Mouse (Mus musculus) spleen, adult 2 months (tissue): ENCODE measurements around the gene D10Jhu81e.

Experiments used
- CTCF ChIP-seq: fragments of 200-500 bp; IDR thresholded peaks from 2 replicates; pipeline ENCODE4 v1.5.1; 2011; ENCODE audit warnings: mild to moderate bottlenecking, inconsistent platforms; ENCODE audit not compliant: insufficient read depth, insufficient read length, insufficient replicate concordance; ENCODE audit errors: extremely low read depth
- POLR2A ChIP-seq: fragments of 200-500 bp; IDR thresholded peaks from 2 replicates; pipeline ENCODE4 v1.6.1; 2011; ENCODE audit warnings: low read depth, low read length, inconsistent platforms

- TF ChIP-seq CTCF (no peak), POLR2A (no peak)
Observed at GRCm38 (mm10) chr10:78138812-78139523, 30.6 kb downstream of the D10Jhu81e start.
